Mouse (Mus musculus) erythroblast, embryonic 14.5 days (primary cell): ENCODE results near the gene Cltc.

Experiments
- GATA1 ChIP-seq: IDR thresholded peaks from 2 replicates; pipeline ENCODE4 v1.6.1; 2012; ENCODE audit warnings: low read length, inconsistent platforms, mixed read lengths
- TAL1 ChIP-seq: IDR thresholded peaks from 3 replicates; pipeline ENCODE4 v1.6.1; 2012; ENCODE audit warnings: low read length, inconsistent platforms, mixed read lengths

DNA sequence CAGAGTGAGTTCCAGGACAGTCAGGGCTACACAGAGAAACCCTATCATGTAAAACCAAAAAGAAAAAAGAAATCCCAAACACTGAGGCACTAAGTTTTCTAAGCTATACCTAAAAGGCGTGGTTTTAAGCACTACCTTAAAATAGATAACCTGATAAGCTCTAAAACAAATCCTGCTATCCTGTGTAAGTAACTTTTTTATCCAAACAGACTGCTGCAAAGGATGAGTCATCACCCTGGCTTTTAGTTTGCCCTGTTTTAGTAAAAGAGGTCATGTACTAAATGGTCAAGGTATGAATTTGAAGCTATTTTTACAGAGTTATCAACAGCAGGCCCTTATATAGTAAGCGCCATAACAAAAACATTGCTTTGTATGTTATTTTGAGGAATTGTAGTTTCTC lies 2.5 kb upstream of the Cltc start:
- TF ChIP-seq TAL1 (no peak), GATA1 (no peak)
